Mouse (Mus musculus) liver, postnatal 0 days (tissue): ENCODE measurements at regions not wholly inside any gene's neighbourhood (a gene's known extent, or its start where the extent isn't known, plus 50 kb on each side); places are given as distances from the start of the nearest gene placed in this dataset.

Experiments used
- CTCF ChIP-seq: sonication (generic); IDR thresholded peaks from 2 replicates; pipeline ENCODE4 v1.5.1; 2016; ENCODE audit warnings: antibody characterized with exemption, low read depth
- EP300 ChIP-seq: IDR thresholded peaks from 2 replicates; pipeline ENCODE4 v1.6.1; 2016; ENCODE audit warnings: antibody characterized with exemption, low read depth, mild to moderate bottlenecking

DNA sequence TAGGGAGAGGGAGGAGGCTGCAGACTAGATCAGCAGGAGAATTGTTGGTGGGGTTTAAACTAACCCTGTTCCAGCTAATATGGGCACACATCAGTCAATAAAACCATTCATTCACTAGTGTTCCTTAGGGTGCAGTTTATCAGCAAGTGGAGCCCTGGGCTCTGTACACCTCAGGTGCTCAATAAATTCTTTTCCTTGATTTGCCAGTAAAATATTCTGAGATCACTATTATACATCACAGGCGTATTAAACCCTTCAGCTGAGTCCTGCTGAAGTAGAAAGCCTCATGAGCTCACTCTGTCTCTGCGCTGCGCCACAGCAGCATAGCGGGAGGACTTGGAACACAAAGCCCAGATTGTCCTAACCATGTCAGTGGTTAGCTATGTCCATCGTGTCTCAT is 389.3 kb downstream of the Hs3st3b1 start:
- no peak for TF ChIP-seq CTCF
- no peak for TF ChIP-seq EP300
